Mouse (Mus musculus): ENCODE results near the gene Kcnk16.
"Not testable (repeated sequence)": the region's sequence is repeated elsewhere in the genome, so short reads cannot be mapped to it uniquely, and the experiment has no call there.

The Kcnk16 gene

GRCm38 (mm10) chr14:20269082-20269809 is at the start of gene Kcnk16:
Gene Kcnk16, minus strand, starts transcription at chr14:20269199.
- no peak for DNase-seq (ENCODE audit: low spot score)

- DNase-seq (ENCODE audit: low spot score): no peak
These were observed 46.1 kb upstream of the Kcnk16 start for GRCm38 (mm10) chr14:20315137-20315536.

DNA sequence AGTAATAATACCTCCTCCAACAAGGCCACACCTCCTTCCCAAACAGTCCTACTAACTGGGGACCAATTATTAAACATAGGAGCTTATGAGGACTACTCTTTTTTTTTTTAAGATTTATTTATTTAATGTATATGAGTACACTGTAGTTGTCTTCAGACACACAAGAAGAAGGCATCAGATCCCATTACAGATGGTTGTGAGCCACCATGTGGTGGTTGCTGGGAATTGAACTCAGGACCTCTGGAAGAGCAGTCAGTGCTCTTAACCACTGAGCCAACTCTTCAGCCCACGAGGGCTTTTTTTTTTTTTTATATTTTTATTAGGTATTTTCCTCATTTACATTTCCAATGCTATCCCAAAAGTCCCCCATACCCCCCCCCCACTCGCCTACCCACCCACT is 36.1 kb upstream of the Kcnk16 start:
- DNase-seq (ENCODE audit: low spot score): not testable (repeated sequence)

DNA sequence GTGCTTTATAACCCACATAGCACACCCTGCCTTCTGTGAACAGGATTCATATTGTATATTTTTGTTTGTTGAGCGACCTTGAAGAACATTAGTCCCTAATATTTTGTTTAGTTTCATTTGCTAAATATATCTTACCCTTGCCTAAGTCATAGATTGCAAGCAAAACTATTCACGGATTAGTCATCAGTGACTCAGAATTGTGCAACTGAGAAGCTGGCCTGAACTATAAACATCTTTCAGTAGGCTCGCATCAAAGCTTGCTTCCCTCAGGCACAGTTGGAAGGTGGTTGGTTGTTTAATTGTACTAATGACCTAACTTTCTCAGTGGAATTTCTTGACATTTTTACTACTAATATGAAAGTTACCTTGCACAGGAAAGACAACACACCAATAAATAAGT is 29.1 kb upstream of the Kcnk16 start:
- DNase-seq (ENCODE audit: low spot score): no peak

DNA sequence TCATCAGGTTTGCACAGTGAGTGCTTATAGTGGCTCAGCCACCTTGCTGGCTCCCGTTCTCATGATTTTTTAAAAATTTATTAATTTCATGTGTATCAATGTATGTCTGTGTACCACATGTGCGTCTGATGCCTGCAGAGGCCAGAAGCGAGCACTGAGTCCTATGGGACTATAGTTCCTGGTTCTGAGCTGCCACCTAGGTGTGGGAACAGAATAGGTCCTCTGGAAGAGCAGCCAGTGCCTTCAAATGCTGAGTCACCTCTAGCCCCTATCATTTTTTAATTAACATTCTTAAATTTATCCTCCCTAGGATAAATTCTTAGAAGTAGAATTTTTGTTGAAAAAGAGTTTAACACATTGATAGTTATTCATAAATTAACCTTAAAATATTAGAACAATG is 28.6 kb upstream of the Kcnk16 start:
- DNase-seq (ENCODE audit: low spot score): no peak

DNA sequence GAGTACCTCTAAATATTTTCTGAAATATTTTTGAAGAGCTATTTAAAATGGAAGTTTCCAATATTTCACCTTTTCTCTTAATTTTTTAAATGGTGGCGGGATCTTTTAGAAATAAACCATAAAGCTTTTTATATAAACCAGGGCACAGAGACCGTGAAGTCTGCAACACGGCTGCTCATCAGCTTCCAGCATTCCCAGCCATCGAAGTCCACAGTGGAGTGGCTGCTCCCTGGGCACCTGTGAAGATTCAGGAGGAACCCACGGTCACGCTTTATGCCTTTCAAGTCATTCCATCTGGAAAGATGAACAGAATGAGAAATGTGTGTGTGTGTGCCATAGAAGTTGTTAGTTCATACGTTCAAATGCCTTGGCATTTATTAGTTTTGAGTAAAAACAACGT is 25.9 kb upstream of the Kcnk16 start:
- peak; percentile 11 for DNase-seq (ENCODE audit: low spot score)

DNA sequence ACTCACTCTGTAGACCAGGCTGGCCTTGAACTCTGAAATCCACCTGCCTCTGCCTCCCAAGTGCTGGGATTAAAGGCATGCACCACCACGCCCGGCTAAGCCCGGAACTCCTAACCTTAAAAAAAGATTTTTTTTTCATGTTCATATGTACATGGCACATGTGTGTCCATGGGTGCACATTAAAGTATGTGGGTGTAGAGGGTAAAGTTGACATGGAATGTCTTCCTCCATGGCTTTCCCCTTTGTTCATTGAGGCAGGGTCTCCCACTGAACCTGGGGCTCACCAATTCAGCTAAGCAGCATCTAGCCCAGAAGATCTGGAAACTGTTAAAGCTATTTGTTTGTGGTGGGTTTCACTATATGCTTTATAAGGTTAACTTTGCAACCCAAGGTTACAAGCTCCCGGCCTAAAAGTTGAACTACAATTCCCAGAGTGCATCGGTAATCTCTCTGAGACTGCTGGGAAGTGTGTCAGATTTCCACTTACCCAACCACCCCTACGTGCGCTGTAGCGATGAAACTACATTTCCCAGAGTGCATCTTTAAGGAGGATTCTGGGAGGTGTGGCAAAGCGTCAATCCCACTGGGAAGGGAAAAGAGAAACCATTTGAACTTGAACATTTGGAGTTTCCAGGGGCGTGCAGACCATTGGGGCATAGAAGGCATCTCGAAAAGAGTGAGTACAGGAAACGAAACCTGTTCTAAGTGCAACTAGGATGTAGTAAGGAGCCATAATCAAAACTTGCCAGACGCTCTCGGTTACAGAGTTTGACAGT is 25.3 kb upstream of the Kcnk16 start, which contains the start of gene Nudt13:
Gene Nudt13 (plus strand): TSS at position 581 of the 776 bp plus-strand sequence.
- DNase-seq (ENCODE audit: low spot score): peak; percentile 92

DNA sequence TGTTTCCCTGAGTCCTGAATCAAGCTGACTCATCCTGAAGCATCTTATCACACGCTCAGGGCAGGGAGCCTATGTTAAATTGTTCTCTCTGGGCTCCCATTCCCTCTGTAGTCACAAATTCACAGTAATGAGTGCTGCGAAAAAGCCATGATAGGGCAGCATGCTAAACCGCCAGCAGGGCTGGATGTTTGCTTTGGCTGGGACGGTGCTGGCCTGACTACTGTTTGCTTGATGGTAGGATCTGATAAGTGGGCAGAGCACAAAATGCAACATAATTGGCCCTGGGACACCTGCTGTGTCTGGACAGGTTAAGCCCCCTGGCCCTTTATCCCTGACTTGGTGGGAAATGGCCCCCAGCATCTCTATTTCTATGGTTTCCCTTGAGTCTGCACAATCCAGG is 22.4 kb upstream of the Kcnk16 start:
- peak; percentile 12 for DNase-seq (ENCODE audit: low spot score)

DNA sequence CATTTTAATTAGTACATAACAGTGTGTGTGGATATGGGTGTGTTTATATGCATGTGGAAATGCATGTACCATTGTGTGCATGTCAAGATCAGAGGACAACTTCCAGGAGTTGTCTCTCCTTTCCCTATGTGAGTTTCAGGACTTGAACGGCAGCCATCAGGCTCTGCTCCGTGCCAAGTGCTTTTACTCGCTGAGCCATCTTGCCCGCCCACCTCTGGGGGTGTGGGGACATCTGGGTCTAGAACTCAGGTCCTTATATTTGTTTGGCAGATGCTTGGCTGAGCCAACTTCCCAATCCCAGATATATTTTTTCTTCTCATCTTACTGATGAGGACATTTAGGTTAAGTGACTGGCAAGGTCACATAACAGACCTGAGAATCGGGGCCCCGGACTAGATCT is 578 bp downstream of the Kcnk16 start:
- DNase-seq (ENCODE audit: low spot score): no peak

GRCm38 (mm10) chr14:20262346-20262745 is 6.7 kb downstream of the Kcnk16 start:
- DNase-seq (ENCODE audit: low spot score): no peak

GRCm38 (mm10) chr14:20258185-20259113 is 10.6 kb downstream of the Kcnk16 start:
- peak; percentile 69 for DNase-seq (ENCODE audit: low spot score)

DNA sequence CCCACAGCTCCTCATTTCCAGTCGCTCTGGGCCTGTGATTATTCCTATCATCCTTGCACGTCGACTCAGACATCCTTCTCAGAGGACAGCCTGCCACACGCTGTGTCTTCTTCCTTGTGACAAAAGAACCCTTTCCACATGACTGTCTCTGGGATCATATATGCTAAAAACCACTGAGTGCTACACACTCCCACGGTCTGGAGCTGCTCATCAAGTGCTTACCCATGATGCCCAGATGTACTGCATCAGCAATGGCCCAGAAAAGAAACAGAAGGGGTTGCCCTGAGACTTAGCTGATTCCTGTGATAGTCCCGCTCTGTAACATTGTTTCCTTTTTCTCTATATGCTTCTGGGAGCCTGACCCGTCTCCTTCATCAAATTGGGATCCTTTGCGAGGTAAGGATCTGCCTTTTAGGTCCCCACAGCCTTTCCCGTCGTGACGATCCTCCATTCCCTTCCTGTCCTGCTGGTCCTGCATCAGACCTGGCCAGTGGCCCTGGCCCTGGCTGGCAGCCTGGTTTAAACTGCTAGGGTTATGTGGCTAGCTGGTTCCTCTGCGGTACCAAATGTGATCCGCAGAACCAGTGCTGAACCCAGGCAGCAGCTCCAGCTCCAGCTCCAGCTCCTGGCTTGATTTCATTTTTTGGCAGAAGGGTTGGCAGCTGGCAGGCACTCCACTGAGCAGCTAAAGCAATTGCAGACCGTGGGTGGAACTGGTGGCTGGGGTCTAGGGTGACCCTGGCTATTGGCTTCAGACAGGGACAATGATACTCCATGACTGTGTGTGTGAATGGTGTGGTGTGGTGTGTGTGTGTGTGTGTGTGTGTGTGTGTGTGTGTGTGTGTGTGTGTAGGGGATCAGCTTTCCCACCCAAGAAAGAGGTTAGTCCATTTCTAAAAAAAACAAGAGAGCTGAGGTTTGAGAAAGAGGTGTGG is 18.5 kb downstream of the Kcnk16 start:
- no peak for DNase-seq (ENCODE audit: low spot score)

GRCm38 (mm10) chr14:20248001-20248400 is 21.0 kb downstream of the Kcnk16 start:
- no peak for DNase-seq (ENCODE audit: low spot score)

DNA sequence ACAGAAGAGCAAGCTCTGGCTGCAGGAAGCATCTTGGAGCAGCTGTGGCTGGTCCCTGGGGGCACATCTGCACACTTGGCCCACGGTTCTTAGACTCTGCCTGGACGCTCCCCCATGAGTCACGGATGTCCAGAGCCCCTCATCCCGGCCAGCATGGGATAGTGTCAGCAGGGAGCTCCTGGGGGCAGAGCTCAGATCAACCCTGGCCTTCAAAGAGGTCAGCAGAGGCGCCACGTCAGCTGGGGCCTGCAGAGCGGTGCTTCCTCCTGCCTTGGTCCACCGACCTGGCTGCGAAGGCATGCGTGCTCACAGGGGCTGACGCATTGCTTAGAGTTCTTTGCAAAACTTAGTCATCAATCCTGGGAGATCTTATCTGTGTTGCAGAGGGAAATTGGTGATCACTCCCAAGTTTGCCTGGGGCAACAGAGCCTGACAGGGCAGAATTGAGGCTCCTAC is 22.2 kb downstream of the Kcnk16 start:
- DNase-seq (ENCODE audit: low spot score): no peak

DNA sequence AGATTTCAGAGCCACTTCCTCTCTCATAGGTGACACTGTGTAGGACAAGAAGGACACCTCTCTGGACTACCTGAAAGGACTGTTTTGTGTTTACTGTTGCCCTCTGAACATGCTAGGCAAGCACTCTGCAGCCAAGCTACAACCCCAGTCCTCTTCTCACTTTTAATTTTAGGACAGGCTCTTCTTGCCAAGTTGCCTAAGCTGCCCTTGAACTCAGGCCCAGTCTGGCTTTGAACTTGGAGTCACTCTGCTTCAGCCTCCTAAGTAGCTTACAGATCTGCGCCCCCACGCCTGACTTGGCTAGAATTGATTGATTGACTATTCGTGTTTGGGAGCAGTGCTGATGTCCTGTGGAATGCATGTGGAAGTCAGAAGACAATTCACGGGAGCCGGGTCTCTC is 23.1 kb downstream of the Kcnk16 start:
- no peak for DNase-seq (ENCODE audit: low spot score)

- DNase-seq (ENCODE audit: low spot score): no peak
These were observed 23.7 kb downstream of the Kcnk16 start for GRCm38 (mm10) chr14:20245318-20245717.

GRCm38 (mm10) chr14:20243158-20243557 is 25.8 kb downstream of the Kcnk16 start:
- DNase-seq (ENCODE audit: low spot score): no peak

DNA sequence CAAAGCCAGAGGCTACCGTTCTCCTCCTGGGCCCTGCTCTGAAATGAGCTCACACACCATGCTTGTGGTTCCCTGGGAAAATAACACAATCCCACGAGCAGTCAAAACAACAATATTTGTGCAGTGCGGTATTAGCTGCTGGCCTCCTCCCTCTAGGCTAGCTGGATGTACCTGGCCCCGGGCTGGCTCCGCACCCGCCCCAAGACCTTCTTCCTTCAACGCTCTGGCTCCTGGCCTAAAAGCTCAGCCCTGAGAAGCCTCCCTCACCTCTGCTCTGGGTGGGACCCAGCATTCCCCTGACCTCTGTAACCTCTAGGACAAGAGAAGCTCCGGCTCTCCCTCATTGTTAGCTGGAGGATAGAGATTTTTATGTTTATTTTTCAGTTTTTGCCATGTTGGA is 26.5 kb downstream of the Kcnk16 start:
- DNase-seq (ENCODE audit: low spot score): no peak

DNA sequence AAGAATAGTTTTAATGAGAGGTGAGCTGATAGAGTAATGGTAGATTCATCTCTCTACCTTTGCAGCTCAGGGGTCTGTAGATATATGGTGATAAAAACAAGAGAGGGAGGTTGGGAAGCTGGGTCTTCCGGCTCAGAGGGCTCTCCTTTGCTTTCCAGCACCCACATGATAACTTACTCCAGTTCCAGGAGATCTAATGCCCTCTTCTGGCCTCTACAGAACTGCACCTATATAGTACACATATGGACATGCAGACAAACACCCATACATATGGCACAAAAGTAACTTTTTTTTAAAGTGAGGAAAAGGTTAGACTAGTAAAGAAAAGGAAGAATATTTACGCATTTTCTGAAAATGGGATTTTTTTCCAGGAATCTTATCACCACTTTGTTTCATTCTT is 34.6 kb downstream of the Kcnk16 start:
- DNase-seq (ENCODE audit: low spot score): no peak

DNA sequence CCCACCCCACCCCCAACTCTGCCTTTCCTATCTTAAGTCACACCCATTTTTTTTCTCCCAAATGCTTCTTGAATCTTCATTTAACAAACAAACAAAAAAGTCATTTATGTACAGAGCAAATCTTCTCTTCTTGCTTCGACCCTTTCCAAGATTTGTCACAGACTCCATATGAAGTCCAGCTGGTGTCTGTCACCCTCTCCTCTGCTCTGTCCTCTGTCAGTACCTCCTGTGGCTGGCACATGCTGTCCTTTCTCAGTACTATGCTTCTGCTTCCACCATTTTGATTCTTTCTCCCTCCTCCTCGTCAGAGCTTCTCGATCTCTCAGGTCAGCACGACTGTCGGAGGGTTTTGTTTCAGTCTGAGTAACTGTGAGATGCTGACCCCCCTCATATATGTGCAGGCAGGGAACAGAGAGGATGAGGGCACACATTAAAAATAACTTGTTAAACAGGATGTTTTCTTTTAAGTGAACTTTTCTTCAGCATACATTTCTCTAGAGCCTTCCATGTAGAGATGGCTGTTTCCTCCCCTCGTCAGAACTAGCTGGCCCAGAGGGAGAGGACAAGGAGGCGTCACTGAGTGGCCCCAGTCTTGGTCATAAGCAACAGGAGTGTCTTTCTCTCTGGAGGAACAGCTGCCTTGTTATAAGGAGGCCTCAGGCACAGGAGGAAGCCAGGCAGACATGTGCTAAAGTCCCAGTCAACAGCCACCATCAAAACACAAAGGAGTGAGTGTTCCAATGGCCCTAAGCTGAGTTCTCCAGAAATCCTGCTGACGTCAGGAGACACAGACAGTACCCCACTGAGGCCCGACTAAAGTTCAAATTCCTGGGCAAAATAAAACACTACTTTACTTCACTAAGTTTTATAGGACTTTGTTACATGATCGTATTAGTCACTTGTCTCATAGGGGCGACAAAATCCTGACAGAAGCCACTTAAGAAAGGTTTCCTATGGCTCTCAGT is 35.7 kb downstream of the Kcnk16 start:
- no peak for DNase-seq (ENCODE audit: low spot score)

Data from MN1 (cell line).